Mouse (Mus musculus) gastrocnemius, postnatal 14 days (tissue): ENCODE measurements around the gene Gm45015. TPM values are rescaled to one million over a fixed set of nuclear protein-coding genes. Genes with fewer than 3 reads are reported as not detected.
"Not testable (repeated sequence)": the region's sequence is repeated elsewhere in the genome, so short reads cannot be mapped to it uniquely, and the experiment has no call there.

Source experiments
- DNase-seq: peaks from one replicate; pipeline ENCODE4 v3.0.0; 2021; ENCODE audit warnings: mixed read lengths
- intact Hi-C: fragments of 180-260 bp; cut with DNase I; formaldehyde crosslinking; loops from one replicate; pipeline ENCODE4 v1.15.1; 2025; ENCODE audit warnings: low total_unique reads
- long read RNA-seq, 2 experiments: library from polyadenylated mRNA; stranded (forward); transcript quantifications; one replicate each; pipeline ENCODE4 v2.0.0; 2021
- total RNA-seq, 2 experiments: library from RNA; stranded (reverse); gene quantifications; 2 replicates each; pipeline ENCODE4 v1.2.3; 2021

Gene Gm45015
- not detected for total RNA-seq
- long read RNA-seq, experiment 1, result 0 reads
- long read RNA-seq, experiment 2, result 0 reads

- intact Hi-C loops, result no loop called here
- DNase-seq, result no peak
These were observed at the start of gene Gm45015 for GRCm38 (mm10) chrX:73336740-73337139. Gene Gm45015 (minus strand): TSS chrX:73336840.

- intact Hi-C loops, result no loop called here
- DNase-seq, result no peak
These were observed 48.3 kb upstream of the Gm45015 start for GRCm38 (mm10) chrX:73384924-73385323.

GRCm38 (mm10) chrX:73384419-73384818, 47.8 kb upstream of the Gm45015 start:
- intact Hi-C loops, result no loop called here

GRCm38 (mm10) chrX:73363291-73363690, 26.7 kb upstream of the Gm45015 start:
- no peak for DNase-seq
- intact Hi-C loops, result no loop called here

More at GRCm38 (mm10) chrX:73384419-73384818, 47.8 kb upstream of the Gm45015 start:
- no peak for DNase-seq

- intact Hi-C loops, result no loop called here
- DNase-seq, result no peak
These were observed 20.1 kb upstream of the Gm45015 start for GRCm38 (mm10) chrX:73356719-73357118.

GRCm38 (mm10) chrX:73356163-73356562, 19.5 kb upstream of the Gm45015 start:
- intact Hi-C loops, result no loop called here
- no peak for DNase-seq

- intact Hi-C loops, result no loop called here
- no peak for DNase-seq
These were observed 7.7 kb upstream of the Gm45015 start for GRCm38 (mm10) chrX:73344346-73344745.

- intact Hi-C loops, result no loop called here
- no peak for DNase-seq
These were observed 7.2 kb upstream of the Gm45015 start for GRCm38 (mm10) chrX:73343802-73344201.

- intact Hi-C loops, result no loop called here
- peak; percentile 14 for DNase-seq
These were observed 6.5 kb upstream of the Gm45015 start for GRCm38 (mm10) chrX:73342941-73343735.

- peak; percentile 77 for DNase-seq
- intact Hi-C loops, result no loop called here
These were observed 5.8 kb upstream of the Gm45015 start, which contains the start of gene Zfp275 for GRCm38 (mm10) chrX:73342483-73342895. Gene Zfp275 (plus strand): TSS chrX:73342621.

- DNase-seq, result no peak
- intact Hi-C loops, result no loop called here
These were observed 5.4 kb upstream of the Gm45015 start for GRCm38 (mm10) chrX:73342068-73342467.

GRCm38 (mm10) chrX:73341473-73341872, 4.8 kb upstream of the Gm45015 start:
- intact Hi-C loops, result no loop called here
- no peak for DNase-seq

- intact Hi-C loops, result no loop called here
These were observed 3.1 kb downstream of the Gm45015 start for GRCm38 (mm10) chrX:73333548-73333947.

GRCm38 (mm10) chrX:73327215-73327614, 9.4 kb downstream of the Gm45015 start:
- intact Hi-C loops, result no loop called here
- no peak for DNase-seq

More at GRCm38 (mm10) chrX:73333548-73333947, 3.1 kb downstream of the Gm45015 start:
- DNase-seq, result no peak

GRCm38 (mm10) chrX:73321029-73321428, 15.6 kb downstream of the Gm45015 start:
- no peak for DNase-seq
- intact Hi-C loops, result no loop called here

GRCm38 (mm10) chrX:73312522-73312921, 24.1 kb downstream of the Gm45015 start:
- intact Hi-C loops, result loop anchor here (10.0 kb wide), 1 partner anchor 122 kb away; the partner anchor contains the start of gene Trex2
- no peak for DNase-seq

GRCm38 (mm10) chrX:73295745-73296144, 40.9 kb downstream of the Gm45015 start:
- intact Hi-C loops, DNase-seq: not testable (repeated sequence)

GRCm38 (mm10) chrX:73292876-73293275, 43.8 kb downstream of the Gm45015 start, which contains the start of the genes Xlr5a and Xlr5c:
Gene Xlr5a (minus strand): TSS chrX:73292976.
Gene Xlr5c (minus strand): TSS chrX:73292976.
- intact Hi-C loops, DNase-seq: not testable (repeated sequence)
